Mouse (Mus musculus) stomach, postnatal 0 days (tissue): ENCODE measurements around the gene Cox7a2l. TPM values are rescaled to one million over a fixed set of nuclear protein-coding genes. Genes with fewer than 3 reads are reported as not detected.

Experiments
- ATAC-seq: fragments of 200-750 bp; cut with Nextera tagmentation; 2 replicates; pipeline ENCODE4 v1.8.0; 2017; ENCODE audit not compliant: low FRiP score, low TSS enrichment
- DNase-seq: peaks from one replicate; pipeline ENCODE4 v3.0.0-alpha.2; 2016; ENCODE audit warnings: low spot score
- H3K27ac ChIP-seq: fragments of 300-500 bp; sonication (generic); replicated peaks from 2 replicates; pipeline ENCODE4 v1.5.1; 2014; ENCODE audit warnings: mild to moderate bottlenecking, control low read depth
- H3K27me3 ChIP-seq: fragments of 300-500 bp; sonication (generic); 2 replicates; pipeline ENCODE4 v1.6.1; 2014; ENCODE audit warnings: low read length; ENCODE audit not compliant: control insufficient read depth, insufficient read depth
- H3K36me3 ChIP-seq: fragments of 300-500 bp; sonication (generic); 2 replicates; pipeline ENCODE4 v1.6.1; 2014; ENCODE audit warnings: low read length, mixed read lengths; ENCODE audit not compliant: control insufficient read depth, insufficient read depth
- H3K4me1 ChIP-seq: fragments of 300-500 bp; sonication (generic); replicated peaks from 2 replicates; pipeline ENCODE4 v1.6.1; 2014; ENCODE audit warnings: antibody characterized with exemption; ENCODE audit not compliant: control insufficient read depth, insufficient read depth
- H3K4me2 ChIP-seq: fragments of 300-500 bp; sonication (generic); replicated peaks from 2 replicates; pipeline ENCODE4 v1.6.1; 2014; ENCODE audit warnings: low read depth, mild to moderate bottlenecking, control low read depth, moderate library complexity
- H3K4me3 ChIP-seq: fragments of 300-500 bp; sonication (generic); 2 replicates; pipeline ENCODE4 v1.5.1; 2014; ENCODE audit warnings: low read depth, low read length, control low read depth
- H3K9ac ChIP-seq: fragments of 300-500 bp; sonication (generic); 2 replicates; pipeline ENCODE4 v1.6.1; 2014; ENCODE audit warnings: mild to moderate bottlenecking, low read length, control low read depth, mixed read lengths
- H3K9me3 ChIP-seq: fragments of 300-500 bp; sonication (generic); 2 replicates; pipeline ENCODE4 v1.6.1; 2016; ENCODE audit warnings: low read length; ENCODE audit not compliant: control insufficient read depth
- CTCF ChIP-seq: IDR thresholded peaks from 2 replicates; pipeline ENCODE4 v1.5.1; 2016; ENCODE audit warnings: antibody characterized with exemption, low read depth, mild to moderate bottlenecking, moderate library complexity
- EP300 ChIP-seq: optimal IDR thresholded peaks from 2 replicates; pipeline ENCODE3; 2016; ENCODE audit warnings: antibody characterized with exemption
- WGBS: fragments of 180-500 bp; shearing (Covaris S2); extraction: QIAGEN DNeasy Blood & Tissue Kit; methylation state at CpG from one replicate; pipeline ENCODE4 v1.1.7; 2014; 5-methylcytosine and 5-hydroxymethylcytosine counted together
- polyA plus RNA-seq: library from polyadenylated mRNA; unstranded; fragments of >200 nt; fragmentation: Nextera tagmentation; extraction: Ambion mirVana; gene quantifications from 2 replicates; pipeline ENCODE4 v1.2.1, GENCODE M21; 2015

Gene Cox7a2l
- polyA plus RNA-seq, 1 experiment from 2014 or later = 163 TPM

GRCm38 (mm10) chr17:83545756-83546742 is 28.9 kb upstream of the Cox7a2l start:
- Histone ChIP-seq H3K27ac (no peak overlapping the region), H3K4me1 (no peaks in the 10 kb centered on the region), H3K27me3 (no peaks in the 10 kb centered on the region; the same call in 1 of the 2 replicates), H3K4me3 (peak overlapping the region; percentile 30), H3K9me3 (no peaks in the 10 kb centered on the region), H3K9ac (peak overlapping the region; percentile 27; the same call in 1 of the 2 replicates), H3K4me2 (peak overlapping the region; percentile 48), H3K36me3 (no peaks in the 10 kb centered on the region)
- no peak for TF ChIP-seq EP300
- TF ChIP-seq CTCF = no peak
- no peak for DNase-seq
- no peak for ATAC-seq
- WGBS = 15% methylated on average over 35 of the region's 35 CpGs

DNA sequence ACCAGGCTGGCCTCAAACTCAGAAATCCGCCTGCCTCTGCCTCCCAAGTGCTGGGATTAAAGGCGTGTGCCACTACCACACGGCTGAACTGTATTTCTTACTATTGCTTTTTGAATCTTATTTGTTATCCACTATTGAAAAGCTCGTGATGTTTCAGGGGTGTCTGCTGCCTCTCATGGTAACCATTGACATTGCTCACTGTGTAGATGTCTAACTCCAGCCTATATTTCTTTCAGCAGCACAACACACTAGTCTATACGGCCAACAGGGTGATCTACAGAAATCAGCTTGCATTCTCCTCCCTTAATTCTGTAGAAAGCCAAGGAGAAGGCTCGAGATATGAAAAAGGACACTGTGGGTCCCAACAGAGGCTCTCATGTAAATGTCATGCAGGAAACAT is 28.1 kb upstream of the Cox7a2l start:
- peak overlapping the region; percentile 48 for H3K4me2 ChIP-seq
- peak overlapping the region; percentile 30; the same call in 1 of the 2 replicates for H3K4me3 ChIP-seq
- WGBS = 77% methylated on average over 6 of the region's 6 CpGs
- no peak for ATAC-seq
- no peaks in the 10 kb centered on the region for H3K9me3 ChIP-seq
- no peak for DNase-seq
- H3K9ac ChIP-seq = no peak overlapping the region
- H3K27ac ChIP-seq = no peak overlapping the region
- H3K4me1 ChIP-seq = no peaks in the 10 kb centered on the region
- TF ChIP-seq CTCF = 0 out of 2 replicates have a peak, but pooled peaks have one; percentile 38
- no peak for TF ChIP-seq EP300
- no peaks in the 10 kb centered on the region; the same call in 1 of the 2 replicates for H3K27me3 ChIP-seq
- no peaks in the 10 kb centered on the region for H3K36me3 ChIP-seq

DNA sequence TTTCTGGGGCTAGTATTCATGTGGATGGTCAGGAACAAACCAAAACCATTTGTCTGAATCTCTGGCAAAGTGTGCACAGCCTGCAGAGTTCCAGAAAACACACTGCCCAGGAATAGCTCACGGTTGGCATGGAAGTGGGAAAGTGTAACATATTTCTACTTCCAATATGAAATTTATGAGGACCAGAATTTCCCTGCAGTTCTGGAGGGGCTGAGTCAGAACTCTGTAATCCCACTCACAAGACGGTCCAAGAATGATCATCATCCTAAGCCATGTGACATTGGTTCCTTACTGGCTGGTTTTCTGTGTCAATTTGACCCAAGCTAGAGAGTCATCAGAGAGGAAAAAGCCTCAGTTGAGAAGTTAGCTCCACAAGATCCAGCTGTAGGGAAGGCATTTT is 25.3 kb upstream of the Cox7a2l start:
- WGBS = 69% methylated on average over 2 of the region's 2 CpGs
- TF ChIP-seq EP300 = no peak
- TF ChIP-seq CTCF = no peak

DNA sequence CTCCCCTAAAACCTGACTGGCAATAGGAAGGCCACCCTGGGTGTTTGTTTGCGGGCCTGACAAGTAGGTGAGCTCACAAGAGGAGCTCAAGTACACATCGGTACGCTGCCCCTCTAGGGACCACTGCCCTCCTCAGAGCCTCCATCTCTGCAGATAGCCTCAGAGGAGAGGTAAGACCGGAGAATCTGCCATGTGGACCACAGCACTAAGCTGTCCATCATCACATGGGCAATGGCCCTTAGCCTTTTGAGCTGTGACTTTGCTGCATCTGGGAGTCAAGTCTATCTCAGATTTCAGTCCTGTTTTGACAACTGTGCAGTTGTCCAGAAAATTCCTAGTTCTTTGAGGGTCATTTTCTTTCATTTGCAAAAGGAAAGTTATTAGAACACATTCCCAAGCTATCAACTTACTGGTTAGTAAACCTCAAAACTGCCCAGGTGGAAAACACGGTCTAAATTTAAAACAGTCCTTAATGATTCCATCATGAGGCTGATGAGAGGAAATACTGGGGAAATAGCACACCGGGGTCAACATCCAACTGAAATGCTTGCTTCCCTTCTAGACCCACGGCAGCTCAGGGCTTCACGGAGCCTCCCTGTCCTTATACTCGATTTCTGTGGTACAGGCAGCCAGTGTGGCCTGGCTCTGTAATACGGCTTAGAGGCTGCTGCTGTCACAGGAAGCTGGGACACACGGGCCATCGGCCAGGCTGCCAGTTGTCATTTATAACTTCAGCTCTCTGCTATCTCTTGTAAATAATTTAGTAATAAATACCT is 22.3 kb upstream of the Cox7a2l start:
- no peaks in the 10 kb centered on the region for H3K36me3 ChIP-seq
- H3K4me1 ChIP-seq = no peaks in the 10 kb centered on the region
- H3K27me3 ChIP-seq = no peaks in the 10 kb centered on the region
- DNase-seq (no peak), ATAC-seq (no peak)
- no peaks in the 10 kb centered on the region for H3K9me3 ChIP-seq
- no peak overlapping the region for H3K9ac ChIP-seq
- TF ChIP-seq EP300 (no peak), CTCF (no peak)
- no peak overlapping the region for H3K4me2 ChIP-seq
- 63% methylated on average over 12 of the region's 12 CpGs for WGBS
- no peak overlapping the region for H3K27ac ChIP-seq
- H3K4me3 ChIP-seq = no peak overlapping the region

More for the DNA sequence above, 25.3 kb upstream of the Cox7a2l start:
- Histone ChIP-seq H3K9ac (no peak overlapping the region), H3K27ac (no peak overlapping the region), H3K36me3 (no peaks in the 10 kb centered on the region), H3K4me3 (no peak overlapping the region), H3K4me2 (no peak overlapping the region), H3K27me3 (no peaks in the 10 kb centered on the region), H3K9me3 (no peaks in the 10 kb centered on the region), H3K4me1 (no peaks in the 10 kb centered on the region)
- no peak for DNase-seq
- ATAC-seq = no peak

DNA sequence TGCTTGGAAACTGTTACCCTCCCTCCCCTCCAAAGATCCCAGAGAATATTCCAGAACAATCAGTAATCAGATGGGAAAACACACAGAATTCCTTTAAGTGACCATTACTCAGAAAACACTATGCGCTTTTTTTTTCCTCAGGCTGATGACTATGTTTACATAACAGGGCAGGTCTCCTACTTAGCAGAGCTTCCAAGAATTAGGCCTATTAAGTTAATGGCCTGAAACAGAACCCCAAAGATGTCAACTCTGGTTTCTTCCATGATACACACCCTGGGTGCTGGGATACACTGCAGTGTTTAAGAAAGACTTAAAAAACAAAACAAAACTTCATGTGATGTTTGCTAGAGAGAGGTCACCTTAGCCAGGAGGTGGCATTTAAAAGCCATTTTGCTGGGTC is 21.6 kb upstream of the Cox7a2l start:
- Histone ChIP-seq H3K9ac (no peak overlapping the region), H3K27ac (no peak overlapping the region), H3K27me3 (no peaks in the 10 kb centered on the region), H3K36me3 (no peaks in the 10 kb centered on the region), H3K4me3 (no peak overlapping the region), H3K4me1 (no peaks in the 10 kb centered on the region), H3K4me2 (no peak overlapping the region), H3K9me3 (no peaks in the 10 kb centered on the region)
- DNase-seq (no peak), ATAC-seq (no peak)
- 34% methylated on average over 1 of the region's 1 CpGs for WGBS
- TF ChIP-seq CTCF (no peak), EP300 (no peak)
